Mouse (Mus musculus) heart, embryonic 14.5 days (tissue): ENCODE measurements at regions not wholly inside any gene's neighbourhood (a gene's known extent, or its start where the extent isn't known, plus 50 kb on each side); places are given as distances from the start of the nearest gene placed in this dataset.

Experiments
- ATAC-seq: fragments of 200-750 bp; cut with Nextera tagmentation; 2 replicates; pipeline ENCODE4 v1.8.0; 2017; ENCODE audit warnings: low read depth, moderate TSS enrichment; ENCODE audit not compliant: insufficient number of reproducible peaks, insufficient read depth, low FRiP score
- H3K27ac ChIP-seq, 2 experiments: fragments of 200-500 bp in 1 of 2; fragments of 300-500 bp in 1 of 2; sonication (generic) in 1 of 2; replicated peaks in 1 of 2; 2 replicates each; pipeline ENCODE4 v1.5.1; 2012 to 2014; ENCODE audit warnings: low read depth in 2 of 2, low read length in 2 of 2, control low read depth in 1 of 2, mild to moderate bottlenecking in 1 of 2, mixed read lengths in 1 of 2; ENCODE audit not compliant: control insufficient read depth in 1 of 2, insufficient read depth in 1 of 2
- H3K27me3 ChIP-seq: fragments of 300-500 bp; sonication (generic); 2 replicates; pipeline ENCODE4 v1.6.1; 2014; ENCODE audit warnings: mild to moderate bottlenecking, low read length, control low read depth; ENCODE audit not compliant: control insufficient read depth, insufficient read depth
- H3K36me3 ChIP-seq: fragments of 300-500 bp; sonication (generic); 2 replicates; pipeline ENCODE4 v1.6.1; 2014; ENCODE audit warnings: mild to moderate bottlenecking, control low read depth, low read length, mixed read lengths; ENCODE audit not compliant: control insufficient read depth, insufficient read depth
- H3K4me1 ChIP-seq, 2 experiments: fragments of 200-500 bp in 1 of 2; fragments of 300-500 bp in 1 of 2; sonication (generic) in 1 of 2; 2 replicates each; pipeline ENCODE4 v1.6.1; 2012 to 2014; ENCODE audit warnings: low read length in 2 of 2, control low read depth in 1 of 2, mixed read lengths in 1 of 2; ENCODE audit not compliant: control insufficient read depth in 2 of 2, insufficient read depth in 2 of 2
- H3K4me2 ChIP-seq: fragments of 300-500 bp; sonication (generic); 2 replicates; pipeline ENCODE4 v1.6.1; 2014; ENCODE audit warnings: mild to moderate bottlenecking, low read length
- H3K4me3 ChIP-seq, 2 experiments: fragments of 200-500 bp in 1 of 2; fragments of 300-500 bp in 1 of 2; sonication (generic) in 1 of 2; 2 replicates each; pipeline ENCODE4 v1.5.1; 2012 to 2014; ENCODE audit warnings: low read length in 2 of 2, mild to moderate bottlenecking in 2 of 2, control low read depth in 1 of 2, low read depth in 1 of 2, moderate library complexity in 1 of 2; ENCODE audit not compliant: control insufficient read depth in 1 of 2, insufficient read depth in 1 of 2
- H3K9ac ChIP-seq: fragments of 300-500 bp; sonication (generic); 2 replicates; pipeline ENCODE4 v1.6.1; 2014; ENCODE audit warnings: mild to moderate bottlenecking, low read length
- H3K9me3 ChIP-seq: fragments of 300-500 bp; sonication (generic); 2 replicates; pipeline ENCODE4 v1.6.1; 2016; ENCODE audit warnings: low read length, control low read depth; ENCODE audit not compliant: control insufficient read depth
- WGBS: fragments of 180-500 bp; shearing (Covaris S2); extraction: QIAGEN DNeasy Blood & Tissue Kit; methylation state at CpG from one replicate; pipeline ENCODE4 v1.1.7; 2014; 5-methylcytosine and 5-hydroxymethylcytosine counted together

DNA sequence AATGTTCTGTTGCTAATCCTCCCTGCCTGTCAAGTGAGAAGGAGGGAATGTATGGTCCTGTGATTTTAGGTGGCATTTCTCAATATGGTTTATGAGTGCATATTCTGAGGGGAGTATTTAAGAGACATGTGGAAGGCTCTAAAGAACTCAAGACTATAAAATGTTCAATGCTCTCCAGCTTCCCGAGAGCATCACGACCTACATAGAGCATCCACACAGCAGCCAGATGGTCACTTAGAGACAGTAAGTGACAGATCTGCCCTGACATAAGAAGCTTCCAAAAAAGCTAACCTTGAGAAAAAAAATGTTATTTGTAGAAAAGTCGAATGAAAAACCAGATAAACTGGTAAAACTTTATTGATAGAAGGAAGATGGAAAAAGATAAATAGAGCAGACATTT lies 444.9 kb upstream of the Tnp1 start:
- Histone ChIP-seq H3K36me3 (no peaks in the 10 kb centered on the region), H3K27me3 (no peaks in the 10 kb centered on the region), H3K4me3 (no peak overlapping the region), H3K9me3 (no peaks in the 10 kb centered on the region), H3K9ac (no peak overlapping the region), H3K4me1 (0 out of 4 replicates have a peak, but pooled peaks cover 0 to 2% of the 10 kb centered on the region in 2 experiments), H3K4me2 (no peak overlapping the region), H3K27ac (no peak overlapping the region)
- ATAC-seq = no peak
- WGBS = 79% methylated on average over 3 of the region's 3 CpGs

DNA sequence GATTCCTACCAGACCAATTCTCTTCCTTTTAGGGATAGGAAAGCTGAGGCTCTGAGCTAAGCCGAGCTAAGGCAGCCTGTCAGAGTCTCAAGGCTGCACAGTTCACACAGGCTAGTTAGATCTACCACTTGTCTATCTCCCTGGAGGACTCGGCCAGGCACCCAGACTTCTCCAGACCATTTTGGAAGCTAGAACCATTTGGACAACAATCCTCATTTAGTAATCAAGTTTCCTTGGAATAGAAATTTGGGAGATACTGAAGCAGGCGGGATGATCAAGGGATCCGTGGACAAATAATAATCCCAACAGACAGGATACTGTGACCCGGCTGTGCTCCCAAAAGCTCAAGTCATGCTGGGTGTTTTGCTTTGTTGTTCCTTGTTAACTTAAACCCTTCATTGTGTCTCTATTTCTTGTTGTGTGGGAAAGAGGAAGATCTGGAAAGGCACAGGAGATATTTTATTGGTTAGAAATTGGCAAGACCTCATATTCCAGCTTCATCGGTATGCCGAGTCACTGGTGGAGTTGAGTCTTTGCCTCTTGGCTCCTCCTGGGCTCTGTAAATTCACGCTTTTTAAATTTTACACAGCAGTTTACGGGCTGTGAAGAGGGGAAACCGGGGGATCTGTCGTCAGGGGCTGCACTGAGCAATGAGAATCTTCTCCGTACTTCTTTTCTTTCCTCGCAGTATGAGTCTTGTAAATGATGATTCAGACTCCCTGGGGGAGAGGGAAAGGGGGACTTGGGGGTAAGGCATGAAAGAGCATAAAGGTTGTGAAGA lies 444.2 kb upstream of the Tnp1 start:
- H3K9me3 ChIP-seq = no peaks in the 10 kb centered on the region
- no peaks in the 10 kb centered on the region for H3K36me3 ChIP-seq
- no peak overlapping the region for H3K27ac ChIP-seq
- H3K9ac ChIP-seq = no peak overlapping the region
- no peak for ATAC-seq
- H3K4me1 ChIP-seq = 0 out of 4 replicates have a peak, but pooled peaks cover 0 to 2% of the 10 kb centered on the region in 2 experiments
- H3K4me3 ChIP-seq = no peak overlapping the region
- H3K4me2 ChIP-seq = no peak overlapping the region
- H3K27me3 ChIP-seq = no peaks in the 10 kb centered on the region
- 81% methylated on average over 13 of the region's 13 CpGs for WGBS

DNA sequence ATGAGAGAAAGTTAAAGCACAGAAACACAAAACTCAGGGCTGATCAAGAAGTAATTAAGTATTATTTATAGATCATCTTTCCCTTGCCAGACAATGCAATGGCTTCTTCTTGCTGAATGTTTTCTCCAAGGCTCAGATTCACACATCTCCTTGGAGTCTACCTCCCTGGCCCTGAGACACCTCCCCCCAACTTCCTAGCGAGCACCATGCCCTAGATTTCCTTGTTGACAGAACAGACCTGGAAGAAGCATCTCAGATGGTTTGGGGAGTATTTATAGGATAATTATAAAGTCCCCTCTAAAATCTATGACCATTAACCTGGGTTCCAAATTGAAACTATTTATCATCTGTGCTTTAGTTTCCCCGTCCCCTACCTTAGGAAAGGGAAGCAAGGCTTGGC lies 441.6 kb upstream of the Tnp1 start:
- H3K27ac ChIP-seq = no peak overlapping the region
- H3K4me1 ChIP-seq = 0 out of 4 replicates have a peak, but pooled peaks cover 0 to 2% of the 10 kb centered on the region in 2 experiments
- H3K9ac ChIP-seq = no peak overlapping the region
- no peak for ATAC-seq
- 92% methylated on average over 2 of the region's 2 CpGs for WGBS
- no peaks in the 10 kb centered on the region for H3K27me3 ChIP-seq
- no peaks in the 10 kb centered on the region for H3K9me3 ChIP-seq
- H3K4me2 ChIP-seq = no peak overlapping the region
- H3K4me3 ChIP-seq = no peak overlapping the region
- no peaks in the 10 kb centered on the region for H3K36me3 ChIP-seq

DNA sequence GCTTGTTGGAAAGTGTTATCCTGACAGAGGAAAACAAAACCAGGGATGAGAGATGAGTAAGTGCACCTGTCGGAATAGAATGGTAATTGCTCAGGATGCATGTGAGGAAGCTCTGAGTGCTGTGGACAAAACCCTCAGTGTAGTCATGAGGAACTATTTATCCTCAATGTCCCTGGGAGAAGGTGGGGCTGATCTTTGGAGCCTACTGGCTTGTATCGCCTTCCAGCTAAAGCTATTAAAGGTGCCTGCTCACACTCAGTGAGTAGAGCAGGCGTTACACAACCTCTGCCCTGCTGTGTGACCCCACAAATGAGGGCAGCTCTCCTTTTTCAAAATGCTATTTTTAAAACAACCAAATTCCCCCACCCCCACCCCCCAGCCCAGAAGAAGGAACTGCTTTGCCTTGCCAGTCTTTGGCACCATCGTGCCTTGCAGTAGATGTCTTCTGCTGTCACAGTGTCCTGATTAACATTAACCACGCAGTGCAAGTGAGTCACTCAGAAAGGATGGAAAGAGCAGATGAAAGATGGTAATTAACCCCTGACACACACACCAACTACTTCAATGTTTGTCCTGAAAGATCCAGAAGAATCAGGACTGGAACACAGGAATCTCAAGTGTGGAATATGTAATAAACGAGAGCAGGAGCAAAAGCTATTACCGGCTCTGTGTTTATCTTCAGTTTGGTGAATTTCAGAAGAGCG lies 440.8 kb upstream of the Tnp1 start:
- H3K9me3 ChIP-seq = no peaks in the 10 kb centered on the region
- WGBS = 58% methylated on average over 8 of the region's 8 CpGs
- H3K4me3 ChIP-seq = no peak overlapping the region
- no peak overlapping the region for H3K9ac ChIP-seq
- peaks cover under 1 to 2% of the 10 kb centered on the region in 2 experiments; a peak in 1 of 4 replicates for H3K4me1 ChIP-seq
- ATAC-seq = no peak
- H3K36me3 ChIP-seq = no peaks in the 10 kb centered on the region
- no peak overlapping the region for H3K4me2 ChIP-seq
- no peaks in the 10 kb centered on the region for H3K27me3 ChIP-seq
- H3K27ac ChIP-seq = no peak overlapping the region

DNA sequence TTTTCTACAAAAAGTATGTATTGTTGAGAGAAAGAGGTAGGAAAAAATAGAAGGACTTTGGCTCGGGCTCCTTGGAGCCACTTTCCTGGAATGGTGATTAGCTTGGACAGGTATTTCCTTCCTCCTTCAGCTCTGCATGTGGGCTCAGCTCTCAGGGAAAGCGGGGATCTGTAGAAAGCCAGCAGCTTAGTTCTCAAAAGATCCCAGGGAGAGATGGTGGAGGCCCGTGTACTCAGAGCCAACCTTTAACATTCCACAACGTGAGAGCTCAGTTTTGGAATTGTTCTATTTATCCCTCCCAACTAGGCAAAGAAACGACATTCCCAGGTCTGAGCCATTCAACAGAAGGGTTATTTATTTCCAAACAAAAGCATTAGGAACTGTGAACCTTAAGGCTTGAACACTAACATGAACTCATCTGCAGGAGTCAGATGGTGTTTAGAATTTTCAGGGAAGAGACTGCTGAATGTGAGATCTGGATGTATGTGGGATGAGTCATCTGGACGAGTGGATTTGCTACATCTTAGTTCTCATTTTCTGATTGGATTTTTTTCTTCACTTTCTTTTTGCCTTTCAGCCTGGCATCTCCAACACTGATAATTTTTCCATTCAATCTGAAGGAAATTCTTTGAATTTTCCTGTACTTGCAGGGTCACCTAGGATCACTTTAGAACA lies 428.6 kb upstream of the Tnp1 start:
- WGBS = 45% methylated on average over 6 of the region's 6 CpGs

DNA sequence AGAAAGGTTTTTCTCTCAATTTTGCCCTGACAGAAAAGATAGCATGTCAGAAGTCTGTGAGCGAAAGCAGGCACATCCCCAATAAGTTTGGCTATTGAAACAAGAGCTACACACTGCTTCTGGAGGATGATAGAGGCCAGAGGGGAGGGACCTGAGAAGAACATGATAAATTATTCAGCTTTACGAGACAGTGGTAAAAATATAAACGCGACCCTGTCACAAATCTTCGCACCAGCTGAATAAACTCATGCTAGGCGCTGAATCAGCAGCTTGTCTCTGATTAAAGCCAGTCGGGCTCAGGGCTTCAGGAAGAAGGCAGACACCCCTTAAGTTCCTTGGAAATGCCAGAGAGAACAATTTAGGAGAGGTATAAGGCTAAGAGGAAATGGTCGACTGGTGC lies 422.7 kb upstream of the Tnp1 start:
- WGBS = 64% methylated on average over 8 of the region's 8 CpGs
- Histone ChIP-seq H3K4me3 (no peak overlapping the region), H3K27me3 (no peaks in the 10 kb centered on the region), H3K4me1 (0 out of 4 replicates have a peak, but pooled peaks cover 0 to 3% of the 10 kb centered on the region in 2 experiments), H3K27ac (no peak overlapping the region), H3K9ac (no peak overlapping the region), H3K4me2 (no peak overlapping the region), H3K36me3 (no peaks in the 10 kb centered on the region), H3K9me3 (0 out of 2 replicates have a peak, but pooled peaks cover 6% of the 10 kb centered on the region)
- ATAC-seq = no peak

More for the DNA sequence above, 428.6 kb upstream of the Tnp1 start:
- Histone ChIP-seq H3K9ac (no peak overlapping the region), H3K4me3 (no peak overlapping the region), H3K4me2 (no peak overlapping the region), H3K9me3 (0 out of 2 replicates have a peak, but pooled peaks cover 6% of the 10 kb centered on the region), H3K27me3 (no peaks in the 10 kb centered on the region), H3K4me1 (no peaks in the 10 kb centered on the region), H3K36me3 (no peaks in the 10 kb centered on the region), H3K27ac (0 out of 4 replicates have a peak overlapping the region, but pooled peaks of 1 of the 2 experiments have one; percentile 12)
- no peak for ATAC-seq

DNA sequence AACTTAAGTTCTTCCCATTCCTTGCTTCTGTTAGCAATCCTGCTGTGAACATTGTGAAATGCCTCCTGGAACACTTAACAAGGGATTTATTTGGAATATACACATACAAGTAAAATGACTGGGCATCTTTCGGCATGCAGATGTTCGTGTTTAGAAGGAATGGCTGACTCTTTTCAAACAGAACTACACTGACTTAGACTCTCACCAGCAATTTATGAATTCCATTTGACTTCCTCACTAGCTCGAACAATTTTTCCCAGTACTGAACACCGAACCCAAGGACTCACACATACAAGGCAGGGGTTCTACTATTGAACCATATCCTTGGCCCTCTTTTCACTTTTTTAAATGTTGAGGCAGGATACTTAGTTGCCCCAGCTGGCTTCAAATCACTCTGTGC lies 412.4 kb upstream of the Tnp1 start:
- Histone ChIP-seq H3K4me3 (no peak overlapping the region), H3K36me3 (no peaks in the 10 kb centered on the region), H3K9ac (no peak overlapping the region), H3K27ac (no peak overlapping the region), H3K9me3 (no peaks in the 10 kb centered on the region), H3K27me3 (no peaks in the 10 kb centered on the region), H3K4me1 (no peaks in the 10 kb centered on the region), H3K4me2 (no peak overlapping the region)
- ATAC-seq = no peak
- WGBS = 94% methylated on average over 4 of the region's 4 CpGs
